Mouse (Mus musculus) CH12.LX (cell line): ENCODE results near the gene Rad54l2. TPM values are rescaled to one million over a fixed set of nuclear protein-coding genes. Genes with fewer than 3 reads are reported as not detected.

Experiments
- DNase-seq: peaks from one replicate; pipeline ENCODE4 v3.0.0-alpha.2; 2013; ENCODE audit errors: extremely low read depth
- H3K27ac ChIP-seq: 2 replicates; pipeline ENCODE4 v1.5.1; 2012; ENCODE audit warnings: low read depth, mild to moderate bottlenecking, control low read depth, moderate library complexity; ENCODE audit not compliant: insufficient read depth
- H3K27me3 ChIP-seq: replicated peaks from 2 replicates; pipeline ENCODE3; 2012; ENCODE audit warnings: inconsistent platforms
- H3K36me3 ChIP-seq, 2 experiments: replicated peaks in 1 of 2; 2 replicates each; pipeline versions ENCODE3 to v1.6.1; 2012; ENCODE audit warnings: inconsistent platforms in 1 of 2, low read length in 1 of 2, mild to moderate bottlenecking in 1 of 2, mixed read lengths in 1 of 2, moderate library complexity in 1 of 2; ENCODE audit not compliant: control insufficient read depth in 1 of 2, insufficient read depth in 1 of 2
- H3K4me1 ChIP-seq, 2 experiments: 2 replicates each; pipeline ENCODE4 v1.6.1; 2012; ENCODE audit warnings: inconsistent platforms in 1 of 2, moderate library complexity in 1 of 2; ENCODE audit not compliant: insufficient read depth in 2 of 2, control insufficient read depth in 1 of 2
- H3K4me2 ChIP-seq: 2 replicates; pipeline ENCODE4 v1.6.1; 2012; ENCODE audit warnings: low read depth, mild to moderate bottlenecking, control low read depth; ENCODE audit not compliant: poor library complexity, insufficient read depth, severe bottlenecking
- H3K4me3 ChIP-seq, 3 experiments: fragments of 150-350 bp in 1 of 3; sonication (generic) in 1 of 3; replicated peaks in 1 of 3; 2 replicates each; pipeline versions ENCODE3 to v1.5.1; 2011 to 2012; ENCODE audit warnings: low read depth in 2 of 3, low read length in 2 of 3, mild to moderate bottlenecking in 2 of 3, moderate library complexity in 2 of 3, control low read depth in 1 of 3, improper control_type of control experiment in 1 of 3, inconsistent platforms in 1 of 3, mixed read lengths in 1 of 3; ENCODE audit not compliant: poor library complexity in 1 of 3
- H3K79me2 ChIP-seq: replicated peaks from 2 replicates; pipeline ENCODE4 v1.6.1; 2012; ENCODE audit warnings: mild to moderate bottlenecking, moderate library complexity; ENCODE audit not compliant: control insufficient read depth, poor library complexity, insufficient read depth, severe bottlenecking; ENCODE audit errors: extremely low read depth
- H3K9ac ChIP-seq: 2 replicates; pipeline ENCODE4 v1.6.1; 2012; ENCODE audit warnings: low read depth, mild to moderate bottlenecking, control low read depth, moderate library complexity; ENCODE audit not compliant: insufficient read depth
- H3K9me3 ChIP-seq: replicated peaks from 2 replicates; pipeline ENCODE3; 2012; ENCODE audit warnings: low read length, inconsistent platforms, mixed read lengths
- BHLHE40 ChIP-seq: IDR thresholded peaks from 2 replicates; pipeline ENCODE4 v1.6.1; 2011; ENCODE audit warnings: mild to moderate bottlenecking, low read depth, low read length, improper control_type of control experiment
- CHD1 ChIP-seq: IDR thresholded peaks from 2 replicates; pipeline ENCODE4 v1.6.1; 2012; ENCODE audit warnings: low read depth, low read length, improper control_type of control experiment, inconsistent platforms
- CHD2 ChIP-seq: IDR thresholded peaks from 2 replicates; pipeline ENCODE4 v1.6.1; 2011; ENCODE audit warnings: low read length, improper control_type of control experiment
- CTCF ChIP-seq, 2 experiments: IDR thresholded peaks in 1 of 2; conservative IDR thresholded peaks in 1 of 2; 2 replicates each; pipeline ENCODE4 v1.5.1; 2011 to 2012; ENCODE audit warnings: low read depth in 2 of 2, low read length in 2 of 2, improper control_type of control experiment in 1 of 2, inconsistent platforms in 1 of 2, mild to moderate bottlenecking in 1 of 2, moderate library complexity in 1 of 2
- ELF1 ChIP-seq: IDR thresholded peaks from 2 replicates; pipeline ENCODE4 v1.6.1; 2014; ENCODE audit warnings: low read depth, mild to moderate bottlenecking, inconsistent platforms, low read length, improper control_type of control experiment
- ETS1 ChIP-seq: conservative IDR thresholded peaks from 2 replicates; pipeline ENCODE4 v1.6.1; 2012; ENCODE audit warnings: low read depth, mild to moderate bottlenecking, inconsistent platforms, low read length, improper control_type of control experiment, moderate library complexity
- GABPA ChIP-seq: IDR thresholded peaks from 2 replicates; pipeline ENCODE4 v1.6.1; 2012; ENCODE audit warnings: low read depth, low read length, improper control_type of control experiment, inconsistent platforms; ENCODE audit not compliant: insufficient replicate concordance
- HCFC1 ChIP-seq: IDR thresholded peaks from 2 replicates; pipeline ENCODE4 v1.6.1; 2012; ENCODE audit warnings: low read depth, mild to moderate bottlenecking, inconsistent platforms, low read length, improper control_type of control experiment
- IRF4 ChIP-seq: IDR thresholded peaks from 2 replicates; pipeline ENCODE4 v1.6.1; 2014; ENCODE audit warnings: low read depth, mild to moderate bottlenecking, inconsistent platforms, low read length, improper control_type of control experiment
- JUND ChIP-seq: conservative IDR thresholded peaks from 2 replicates; pipeline ENCODE4 v1.6.1; 2011; ENCODE audit warnings: low read depth, low read length, improper control_type of control experiment
- KAT2A ChIP-seq: IDR thresholded peaks from 2 replicates; pipeline ENCODE4 v1.6.1; 2012; ENCODE audit warnings: low read length, improper control_type of control experiment, inconsistent platforms; ENCODE audit not compliant: insufficient replicate concordance
- MAFK ChIP-seq: IDR thresholded peaks from 2 replicates; pipeline ENCODE4 v1.6.1; 2011; ENCODE audit warnings: low read length, improper control_type of control experiment; ENCODE audit not compliant: insufficient replicate concordance
- MAX ChIP-seq: IDR thresholded peaks from 2 replicates; pipeline ENCODE4 v1.6.1; 2011; ENCODE audit warnings: low read length, improper control_type of control experiment
- MAZ ChIP-seq: IDR thresholded peaks from 2 replicates; pipeline ENCODE4 v1.6.1; 2012; ENCODE audit warnings: low read depth, mild to moderate bottlenecking, inconsistent platforms, low read length, improper control_type of control experiment, moderate library complexity
- MEF2A ChIP-seq: IDR thresholded peaks from 2 replicates; pipeline ENCODE4 v1.6.1; 2014; ENCODE audit warnings: low read depth, mild to moderate bottlenecking, inconsistent platforms, low read length, improper control_type of control experiment, borderline replicate concordance
- MXI1 ChIP-seq: IDR thresholded peaks from 2 replicates; pipeline ENCODE4 v1.6.1; 2011; ENCODE audit warnings: mild to moderate bottlenecking, low read depth, low read length, improper control_type of control experiment
- MYC ChIP-seq: IDR thresholded peaks from 2 replicates; pipeline ENCODE4 v1.6.1; 2011; ENCODE audit warnings: low read depth, mild to moderate bottlenecking, improper control_type of control experiment, low read length
- NELFE ChIP-seq: IDR thresholded peaks from 2 replicates; pipeline ENCODE4 v1.6.1; 2011; ENCODE audit warnings: low read depth, low read length, improper control_type of control experiment
- POLR2A ChIP-seq: IDR thresholded peaks from 2 replicates; pipeline ENCODE4 v1.6.1; 2011; ENCODE audit warnings: low read depth, mild to moderate bottlenecking, improper control_type of control experiment, low read length
- POLR2AphosphoS2 ChIP-seq: IDR thresholded peaks from 2 replicates; pipeline ENCODE4 v1.6.1; 2011; ENCODE audit warnings: low read depth, low read length, improper control_type of control experiment
- RAD21 ChIP-seq: IDR thresholded peaks from 2 replicates; pipeline ENCODE4 v1.6.1; 2011; ENCODE audit warnings: low read depth, mild to moderate bottlenecking, low read length, improper control_type of control experiment, moderate library complexity
- SIN3A ChIP-seq: IDR thresholded peaks from 2 replicates; pipeline ENCODE4 v1.6.1; 2012; ENCODE audit warnings: low read length, improper control_type of control experiment, inconsistent platforms
- SMC3 ChIP-seq: IDR thresholded peaks from 2 replicates; pipeline ENCODE4 v1.6.1; 2011; ENCODE audit warnings: low read depth, low read length, improper control_type of control experiment
- TBP ChIP-seq: conservative IDR thresholded peaks from 2 replicates; pipeline ENCODE4 v1.6.1; 2011; ENCODE audit warnings: low read depth, low read length, improper control_type of control experiment
- TCF12 ChIP-seq: IDR thresholded peaks from 2 replicates; pipeline ENCODE4 v1.6.1; 2014; ENCODE audit warnings: low read depth, mild to moderate bottlenecking, inconsistent platforms, low read length, improper control_type of control experiment
- UBTF ChIP-seq: IDR thresholded peaks from 2 replicates; pipeline ENCODE4 v1.6.1; 2012; ENCODE audit warnings: low read depth, mild to moderate bottlenecking, inconsistent platforms, low read length, improper control_type of control experiment, moderate library complexity
- USF1 ChIP-seq: IDR thresholded peaks from 2 replicates; pipeline ENCODE4 v1.6.1; 2014; ENCODE audit warnings: low read depth, mild to moderate bottlenecking, inconsistent platforms, low read length, improper control_type of control experiment
- ZMIZ1 ChIP-seq: IDR thresholded peaks from 2 replicates; pipeline ENCODE4 v1.6.1; 2012; ENCODE audit warnings: low read depth, mild to moderate bottlenecking, inconsistent platforms, low read length, improper control_type of control experiment
- ZNF384 ChIP-seq: IDR thresholded peaks from 2 replicates; pipeline ENCODE4 v1.6.1; 2012; ENCODE audit warnings: low read depth, low read length, improper control_type of control experiment, inconsistent platforms
- dilution Hi-C: fragments of 300-500 bp; cut with MboI; formaldehyde crosslinking; loops from 2 replicates; pipeline ENCODE4 v1.14.3; 2020; ENCODE audit warnings: low sequenced_read_pairs; ENCODE audit not compliant: extremely low pct_unique_long_range_greater_than_20kb, extremely low pct_ligation_motif_present
- in situ Hi-C: fragments of 300-500 bp; cut with MboI; formaldehyde crosslinking; loops from 3 replicates; pipeline ENCODE4 v1.14.3; 2019; ENCODE audit warnings: low sequenced_read_pairs, low pct_ligation_motif_present, low pct_unique_long_range_greater_than_20kb, mixed read lengths
- polyA plus RNA-seq: library from polyadenylated mRNA; unstranded; fragments of >175 nt; gene quantifications from 2 replicates; pipeline ENCODE4 v1.2.1, GENCODE M21; 2012; ENCODE audit warnings: low read depth; ENCODE audit not compliant: insufficient read length
- total RNA-seq, 2 experiments: library from RNA; depleted of rRNA; stranded (reverse); fragments of 300-350 nt in 1 of 2; fragments of >200 nt in 1 of 2; gene quantifications; 2 replicates each; pipeline ENCODE4 v1.2.3; 2012 to 2014

Rad54l2 gene
- total RNA-seq (2012; rRNA removed) = 11.5 and 11.6 TPM in 2 replicates
- total RNA-seq (2014; rRNA removed) = 7.1 and 7.2 TPM in 2 replicates
- 13.3 and 16.5 TPM in 2 replicates for polyA plus RNA-seq

DNA sequence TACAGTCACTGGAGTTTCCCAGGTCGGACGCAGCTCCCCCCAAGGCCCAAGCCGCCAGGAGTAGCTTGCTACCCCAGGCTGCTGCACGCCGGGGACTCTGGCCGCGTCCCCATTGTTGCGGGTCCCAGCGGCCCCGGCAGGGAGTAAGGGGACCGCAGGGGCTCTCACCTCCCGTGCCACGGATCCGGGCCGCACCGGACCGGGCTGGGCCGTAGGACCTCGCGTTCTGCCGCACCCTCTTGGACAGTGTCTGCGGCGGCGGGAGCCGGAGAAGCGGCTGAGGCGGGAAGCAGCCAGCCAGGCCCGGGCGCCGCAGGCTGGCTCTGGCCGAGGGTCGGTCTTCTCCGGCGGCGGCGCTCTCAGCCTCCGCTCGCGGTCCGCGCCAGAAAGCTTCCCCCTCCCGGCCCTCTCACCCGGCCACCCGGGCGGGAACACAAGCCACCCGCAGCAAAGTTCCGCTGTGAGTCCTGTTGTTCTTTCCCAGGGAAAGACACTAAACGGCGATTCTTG is at the start of gene Rad54l2:
Rad54l2 (minus strand) TSS at position 383 of the 510 bp plus-strand sequence.
- H3K36me3 ChIP-seq = no peaks in the 10 kb centered on the region
- H3K27me3 ChIP-seq = peaks cover 14% of the 10 kb centered on the region
- DNase-seq = peak; percentile 70
- dilution Hi-C loops = loop anchor here (25.0 kb wide), 1 partner anchor 102 kb away; the partner anchor contains the start of gene Tex264
- no peaks in the 10 kb centered on the region for H3K9me3 ChIP-seq
- H3K79me2 ChIP-seq = peaks cover 17% of the 10 kb centered on the region
- peak within 1 kb of the TSS; percentile 72 to 99 (median 88) for H3K4me3 ChIP-seq
- peaks cover 3 to 28% of the 10 kb centered on the region in 2 experiments; a peak in 3 of 4 replicates for H3K4me1 ChIP-seq
- in situ Hi-C loops = no loop called here
- no peak within 1 kb of the TSS for H3K27ac ChIP-seq
- peak within 1 kb of the TSS; percentile 74 for H3K9ac ChIP-seq
- TF ChIP-seq TCF12 (peak; percentile 97), ETS1 (0 out of 2 replicates have a peak, but pooled peaks have one; percentile 10), MAZ (peak; percentile 88), ZNF384 (0 out of 2 replicates have a peak, but pooled peaks have one; percentile 23), IRF4 (peak; percentile 86), MYC (0 out of 2 replicates have a peak, but pooled peaks have one; percentile 16), TBP (peak; percentile 89), ELF1 (peak; percentile 71), MAFK (no peak), HCFC1 (peak; percentile 92), MXI1 (peak; percentile 73), CHD1 (no peak), MAX (peak; percentile 67; the same call in 1 of the 2 replicates), KAT2A (0 out of 2 replicates have a peak, but pooled peaks have one; percentile 78), BHLHE40 (peak; percentile 18; the same call in 1 of the 2 replicates), SIN3A (peak; percentile 90), USF1 (no peak), JUND (no peak), NELFE (peak; percentile 89), ZMIZ1 (peak; percentile 85), RAD21 (no peak), GABPA (no peak; the same call in 1 of the 2 replicates), MEF2A (peak; percentile 60), POLR2AphosphoS2 (0 out of 2 replicates have a peak, but pooled peaks have one; percentile 40), SMC3 (0 out of 2 replicates have a peak, but pooled peaks have one; percentile 7), POLR2A (peak; percentile 81; the same call in 1 of the 2 replicates), UBTF (peak; percentile 98), CTCF (conservative IDR thresholded peaks at IDR 0.05 in 1 of 2, IDR thresholded peaks at IDR 0.05 in 1 of 2; ENCODE audit: low read depth in 2 of 2, low read length in 2 of 2) (peak in 1 of 2 experiments; percentile 37; a peak in 2 of 4 replicates), CHD2 (peak; percentile 43; the same call in 1 of the 2 replicates)
- H3K4me2 ChIP-seq = peak within 1 kb of the TSS; percentile 84
